Mouse (Mus musculus) hematopoietic stem cell, adult 5-6 weeks (primary cell): ENCODE data around the gene Ttc30a1. TPM values are rescaled to one million over a fixed set of nuclear protein-coding genes. Genes with fewer than 3 reads are reported as not detected.

Source experiments
- ATAC-seq, 2 experiments: fragments of 125-278 bp in 1 of 2; replicated peaks in 1 of 2; 2 replicates each; pipeline ENCODE4 v1.8.0; 2016 to 2017; ENCODE audit warnings: inconsistent platforms in 2 of 2, mild to moderate bottlenecking in 2 of 2, moderate number of reproducible peaks in 2 of 2, low read depth in 1 of 2, moderate TSS enrichment in 1 of 2; ENCODE audit not compliant: low FRiP score in 2 of 2, poor library complexity in 2 of 2, severe bottlenecking in 2 of 2, insufficient read depth in 1 of 2, low TSS enrichment in 1 of 2
- total RNA-seq: library from RNA; stranded (forward); fragments of 172-1452, 232-1000 nt; gene quantifications from 2 replicates; pipeline ENCODE4 v1.2.3, GENCODE M21; 2017

Ttc30a1 gene
- total RNA-seq, 1 experiment from 2014 or later = 5.5 TPM

GRCm38 (mm10) chr2:75959183-75959849, 22.5 kb downstream of the Ttc30a1 start:
- no peak for ATAC-seq

- ATAC-seq = no peak
Measured at GRCm38 (mm10) chr2:75955709-75956108, 26.1 kb downstream of the Ttc30a1 start.

GRCm38 (mm10) chr2:75953320-75953719, 28.4 kb downstream of the Ttc30a1 start:
- no peak for ATAC-seq

- ATAC-seq = no peak
Measured at GRCm38 (mm10) chr2:75950685-75951084, 31.1 kb downstream of the Ttc30a1 start.

GRCm38 (mm10) chr2:75938117-75939063, 43.4 kb downstream of the Ttc30a1 start, which contains the start of gene Ttc30b:
Gene Ttc30b (minus strand): TSS chr2:75938585.
- ATAC-seq = peak; percentile 85 to 86

GRCm38 (mm10) chr2:75937520-75938116, 44.1 kb downstream of the Ttc30a1 start:
- ATAC-seq = 0 out of 4 replicates have a peak, but pooled peaks of 1 of the 2 experiments have one; percentile 9

- ATAC-seq = peak in 1 of 2 experiments; percentile 39; a peak in 2 of 4 replicates
Measured at GRCm38 (mm10) chr2:75936685-75937084, 45.1 kb downstream of the Ttc30a1 start.

GRCm38 (mm10) chr2:75933541-75933940, 48.2 kb downstream of the Ttc30a1 start:
- no peak for ATAC-seq

- no peak for ATAC-seq
Measured at GRCm38 (mm10) chr2:75930941-75931340, 50.8 kb downstream of the Ttc30a1 start.

- no peak for ATAC-seq
Measured at GRCm38 (mm10) chr2:75929786-75930444, 51.9 kb downstream of the Ttc30a1 start.

- no peak for ATAC-seq
Measured at GRCm38 (mm10) chr2:75929141-75929540, 52.6 kb downstream of the Ttc30a1 start.

Other genes starting within 250 kb of the Ttc30a1 start
- gene Agps, start 149.8 kb downstream of the Ttc30a1 start, total RNA-seq = 38.7 and 63.6 TPM in 2 replicates
- 4.4 and 9.1 TPM in 2 replicates for gene Ttc30b, start 43.4 kb downstream of the Ttc30a1 start, total RNA-seq
- 0.10 TPM in 1 of 2 replicates, not detected in the other for gene Ttc30a2, start 3.8 kb downstream of the Ttc30a1 start, total RNA-seq